Mouse (Mus musculus): ENCODE results near the gene Sphk2.

Sphk2 gene

GRCm38 (mm10) chr7:45717918-45718297 is at the start of gene Sphk2:
Sphk2 (minus strand) TSS chr7:45718002.
- in situ Hi-C loops (cut with MboI; ENCODE audit: low sequenced_read_pairs), result no loop called here

GRCm38 (mm10) chr7:45767500-45767899 is 49.7 kb upstream of the Sphk2 start:
- in situ Hi-C loops (cut with MboI; ENCODE audit: low sequenced_read_pairs), result no loop called here

GRCm38 (mm10) chr7:45766764-45767163 is 49.0 kb upstream of the Sphk2 start:
- in situ Hi-C loops (cut with MboI; ENCODE audit: low sequenced_read_pairs), result no loop called here

GRCm38 (mm10) chr7:45765995-45766394 is 48.2 kb upstream of the Sphk2 start:
- in situ Hi-C loops (cut with MboI; ENCODE audit: low sequenced_read_pairs), result no loop called here

DNA sequence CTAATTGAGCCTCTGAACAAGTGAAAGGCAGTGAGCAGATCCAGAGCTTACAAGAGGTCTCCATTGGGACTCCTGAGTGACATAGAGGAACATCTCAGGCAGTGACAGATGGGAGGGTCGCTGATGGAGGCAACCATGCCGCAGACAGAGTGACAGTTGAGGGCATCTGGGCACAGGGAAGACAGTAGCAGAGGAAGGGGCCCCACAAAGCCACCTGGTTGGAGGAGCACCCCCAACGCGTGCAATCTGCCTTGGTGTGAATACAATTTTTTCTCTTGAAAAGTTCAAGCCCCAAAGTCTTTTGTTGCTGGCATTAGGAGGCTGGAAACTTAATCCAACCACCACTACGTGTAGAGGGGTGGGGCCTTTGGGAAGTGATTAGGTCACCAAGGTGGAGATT is 42.3 kb upstream of the Sphk2 start:
- in situ Hi-C loops (cut with MboI; ENCODE audit: low sequenced_read_pairs), result no loop called here

DNA sequence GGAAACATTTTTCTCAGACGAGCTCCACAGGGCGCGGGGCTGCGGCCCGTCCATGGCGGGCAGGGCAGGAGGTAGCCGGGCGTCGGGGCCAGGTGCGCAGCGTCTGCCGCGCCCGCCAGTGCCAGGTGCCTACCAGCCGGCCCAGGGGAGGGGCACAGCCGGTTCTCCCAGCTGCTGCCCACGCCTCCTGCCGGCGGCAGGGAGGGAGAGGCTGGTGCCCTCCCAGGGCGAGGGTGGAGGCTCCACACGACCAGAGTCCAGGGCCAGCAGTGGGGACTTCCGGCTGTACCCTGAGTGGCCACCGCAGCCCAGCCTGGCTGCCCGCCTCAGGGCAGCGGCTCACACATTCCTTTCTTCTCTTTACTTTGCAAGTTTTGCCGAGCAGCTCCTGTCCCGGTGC is 41.6 kb upstream of the Sphk2 start:
- in situ Hi-C loops (cut with MboI; ENCODE audit: low sequenced_read_pairs), result no loop called here

GRCm38 (mm10) chr7:45755703-45756102 is 37.9 kb upstream of the Sphk2 start:
- in situ Hi-C loops (cut with MboI; ENCODE audit: low sequenced_read_pairs), result no loop called here

DNA sequence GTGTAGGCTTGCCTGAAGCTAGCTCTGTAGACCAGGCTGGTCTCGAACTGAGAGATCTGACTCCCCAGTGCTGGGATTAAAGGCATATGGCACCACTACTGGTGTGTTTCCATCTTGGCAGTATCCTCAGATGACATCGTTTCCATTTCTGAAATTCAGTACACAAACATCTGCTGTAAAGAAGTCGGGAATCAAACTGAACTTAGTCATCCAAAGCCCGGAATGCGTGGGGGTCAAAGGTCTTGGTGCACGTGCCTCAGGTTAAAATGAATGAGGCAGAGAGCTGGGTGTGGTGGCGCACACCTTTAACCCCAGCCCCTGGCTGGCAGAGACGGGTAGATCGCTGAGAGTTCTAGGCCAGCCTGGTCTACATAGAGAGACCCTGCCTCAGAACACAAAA is 32.4 kb upstream of the Sphk2 start:
- in situ Hi-C loops (cut with MboI; ENCODE audit: low sequenced_read_pairs), result no loop called here

- in situ Hi-C loops (cut with MboI; ENCODE audit: low sequenced_read_pairs), result loop anchor here (10.0 kb wide), 1 partner anchor 185 kb away; no protein-coding TSS in a partner anchor
Measured at GRCm38 (mm10) chr7:45749401-45749800, 31.6 kb upstream of the Sphk2 start.

GRCm38 (mm10) chr7:45748110-45748509 is 30.3 kb upstream of the Sphk2 start:
- in situ Hi-C loops (cut with MboI; ENCODE audit: low sequenced_read_pairs), result loop anchor here (10.0 kb wide), 1 partner anchor 187 kb away; no protein-coding TSS in a partner anchor

DNA sequence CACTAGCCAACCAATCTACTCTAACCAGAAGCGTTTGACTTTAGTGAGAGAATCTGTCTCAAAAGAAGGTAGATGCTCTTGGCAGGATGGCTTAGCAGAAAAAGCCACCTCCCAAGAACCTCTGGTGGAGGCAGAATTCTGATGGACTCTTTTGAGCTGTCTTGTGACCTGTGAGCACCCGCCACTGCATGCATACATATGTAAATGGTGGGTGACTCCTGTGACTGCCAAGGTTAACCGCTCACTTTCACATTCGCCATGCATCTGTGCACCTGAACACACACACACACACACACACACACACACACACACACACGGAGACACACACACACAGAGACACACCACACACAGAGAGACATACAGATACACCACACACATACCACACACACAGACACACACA is 29.6 kb upstream of the Sphk2 start:
- in situ Hi-C loops (cut with MboI; ENCODE audit: low sequenced_read_pairs), result loop anchor here (10.0 kb wide), 1 partner anchor 187 kb away; no protein-coding TSS in a partner anchor

- in situ Hi-C loops (cut with MboI; ENCODE audit: low sequenced_read_pairs), result loop anchor here (10.0 kb wide), 1 partner anchor 188 kb away; no protein-coding TSS in a partner anchor
Measured at GRCm38 (mm10) chr7:45746518-45746917, 28.7 kb upstream of the Sphk2 start.

- in situ Hi-C loops (cut with MboI; ENCODE audit: low sequenced_read_pairs), result loop anchor here (5.0 to 10.0 kb wide), 2 partner anchors 33 to 190 kb away; no protein-coding TSS in a partner anchor
Measured at GRCm38 (mm10) chr7:45744387-45744786, 26.6 kb upstream of the Sphk2 start.

DNA sequence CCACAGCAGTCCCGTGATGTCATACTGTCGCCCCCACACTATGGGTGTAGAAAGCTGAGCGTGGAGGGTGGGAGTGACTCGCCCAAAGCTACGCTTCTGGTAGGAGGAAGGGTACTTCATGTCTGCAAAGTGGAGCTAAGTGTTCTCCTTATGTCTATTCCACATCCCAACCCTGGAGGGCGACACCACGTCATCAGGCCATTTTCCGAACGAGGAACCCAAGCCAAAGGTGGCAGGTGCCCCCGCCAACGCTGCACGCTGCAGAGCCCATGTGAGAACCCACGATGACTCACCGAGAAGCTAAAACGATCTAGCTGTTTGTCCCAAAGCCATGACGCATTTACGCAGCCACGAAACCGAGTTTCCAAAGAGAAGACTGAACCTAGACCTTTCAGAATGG is 24.5 kb upstream of the Sphk2 start:
- in situ Hi-C loops (cut with MboI; ENCODE audit: low sequenced_read_pairs), result loop anchor here (5.0 to 10.0 kb wide), 2 partner anchors 35 to 192 kb away; no protein-coding TSS in a partner anchor

GRCm38 (mm10) chr7:45741777-45742176 is 24.0 kb upstream of the Sphk2 start:
- in situ Hi-C loops (cut with MboI; ENCODE audit: low sequenced_read_pairs), result loop anchor here (5.0 to 10.0 kb wide), 2 partner anchors 36 to 193 kb away; no protein-coding TSS in a partner anchor

DNA sequence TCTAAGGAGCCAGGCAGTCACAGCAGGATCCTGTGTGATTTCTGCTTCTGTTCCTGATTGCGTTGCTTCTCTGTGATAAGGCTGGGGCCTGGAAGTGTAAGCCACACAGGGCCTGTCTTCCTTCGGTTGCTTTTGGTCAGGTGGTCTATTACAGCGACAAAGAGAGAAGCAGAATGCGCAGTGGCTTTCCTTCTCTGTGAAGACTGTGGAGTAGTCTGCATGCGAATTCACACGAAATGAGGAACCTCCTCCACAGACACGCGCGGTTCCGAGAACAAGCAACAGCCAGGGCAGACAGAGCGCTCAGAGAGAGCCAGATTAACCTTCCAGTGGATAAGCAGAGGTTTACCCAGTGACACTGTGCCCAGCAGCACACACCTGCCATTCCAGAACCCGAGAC is 23.5 kb upstream of the Sphk2 start:
- in situ Hi-C loops (cut with MboI; ENCODE audit: low sequenced_read_pairs), result loop anchor here (5.0 to 10.0 kb wide), 2 partner anchors 36 to 193 kb away; no protein-coding TSS in a partner anchor

DNA sequence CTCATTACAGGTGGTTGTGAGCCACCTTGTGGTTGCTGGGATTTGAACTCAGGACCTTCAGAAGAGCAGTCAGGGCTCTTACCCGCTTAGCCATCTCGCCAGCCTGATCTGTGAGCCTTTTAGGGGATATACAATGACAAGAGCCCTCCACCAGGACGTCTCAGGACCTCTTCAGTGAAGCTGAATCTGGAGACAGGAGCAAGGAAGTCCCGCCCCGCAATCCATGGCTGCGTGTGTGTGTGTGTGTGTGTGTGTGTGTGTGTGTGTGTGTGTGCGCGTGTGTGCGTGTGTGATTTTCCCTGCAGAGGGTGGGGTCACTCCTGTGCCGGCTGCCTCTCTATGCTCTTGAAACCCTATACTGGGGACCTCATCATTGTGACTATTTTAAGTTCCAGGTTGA is 22.0 kb upstream of the Sphk2 start:
- in situ Hi-C loops (cut with MboI; ENCODE audit: low sequenced_read_pairs), result loop anchor here (5.0 to 10.0 kb wide), 2 partner anchors 37 to 195 kb away; no protein-coding TSS in a partner anchor

DNA sequence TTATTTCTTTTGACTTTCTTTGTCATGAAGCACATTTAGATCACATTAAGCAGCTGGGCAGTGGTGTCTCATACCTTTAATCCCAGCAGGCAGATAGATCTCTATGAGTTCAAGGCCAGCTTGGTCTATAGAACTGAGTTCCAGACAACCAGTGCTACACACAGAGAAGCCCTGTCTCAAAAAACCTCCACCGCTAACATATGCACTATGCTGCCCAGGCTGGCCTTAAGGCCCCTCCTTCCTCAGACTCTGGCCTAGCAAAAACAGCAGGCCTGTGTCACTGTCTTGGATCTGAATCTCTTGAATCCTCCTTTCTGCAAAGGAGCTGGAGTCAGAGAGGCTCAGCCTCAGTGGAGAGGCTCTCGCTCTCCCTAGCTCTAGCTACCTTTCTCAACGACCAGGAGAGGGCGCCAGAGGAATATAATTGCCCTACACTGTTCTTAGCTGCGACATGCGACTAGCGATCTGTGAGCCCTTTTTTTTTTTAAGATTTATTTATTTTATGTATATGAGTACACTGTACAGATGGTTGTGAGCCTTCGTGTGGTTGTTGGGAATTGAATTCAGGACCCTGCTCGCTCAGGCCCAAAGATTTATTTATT is 21.5 kb upstream of the Sphk2 start:
- in situ Hi-C loops (cut with MboI; ENCODE audit: low sequenced_read_pairs), result no loop called here

- in situ Hi-C loops (cut with MboI; ENCODE audit: low sequenced_read_pairs), result loop anchor here (5.0 kb wide), 1 partner anchor 69 kb away; no protein-coding TSS in a partner anchor
Measured at GRCm38 (mm10) chr7:45733477-45733876, 15.7 kb upstream of the Sphk2 start.

GRCm38 (mm10) chr7:45730727-45731431 is 13.1 kb upstream of the Sphk2 start:
- in situ Hi-C loops (cut with MboI; ENCODE audit: low sequenced_read_pairs), result loop anchor here (5.0 kb wide), 1 partner anchor 71 kb away; no protein-coding TSS in a partner anchor

DNA sequence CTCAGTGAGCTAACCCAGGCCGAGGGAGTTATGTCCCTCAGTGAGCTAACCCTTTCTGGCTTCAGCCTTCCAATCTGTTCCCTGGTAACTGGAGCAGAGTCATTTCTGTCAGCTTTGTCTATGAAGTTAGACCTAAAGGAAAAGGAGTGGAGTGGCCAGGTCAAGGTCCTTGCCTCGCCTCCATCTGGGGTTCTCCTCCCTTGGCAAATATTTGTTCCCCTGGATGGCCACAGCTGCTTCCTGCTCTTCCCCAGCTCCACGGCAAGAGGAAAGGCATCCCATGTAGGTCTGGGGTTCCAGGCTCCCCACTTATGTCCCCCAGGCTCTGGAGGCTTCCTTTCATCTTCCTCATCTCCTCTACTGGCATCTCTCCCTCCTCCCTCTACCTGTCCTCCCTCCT is 9.8 kb upstream of the Sphk2 start:
- in situ Hi-C loops (cut with MboI; ENCODE audit: low sequenced_read_pairs), result no loop called here

DNA sequence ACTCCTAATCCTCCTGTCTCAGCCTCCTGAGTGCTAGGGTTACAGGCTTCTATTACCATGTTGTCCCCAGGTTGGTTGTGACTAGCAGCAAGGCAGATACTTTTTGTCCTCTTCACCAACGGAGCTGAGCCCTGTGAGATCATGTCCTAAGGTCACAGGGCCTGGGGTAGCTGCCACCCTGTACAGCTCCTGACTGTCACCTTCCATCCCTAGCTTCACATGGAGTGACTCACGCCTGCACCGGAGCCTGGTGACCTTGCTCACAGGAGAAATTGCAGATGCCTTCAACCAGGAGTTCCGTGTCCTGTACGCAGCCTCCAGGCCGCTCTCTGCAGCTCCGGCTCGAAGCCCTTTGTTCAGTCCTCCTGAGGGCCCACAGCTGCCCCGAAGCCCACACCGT is 8.6 kb upstream of the Sphk2 start:
- in situ Hi-C loops (cut with MboI; ENCODE audit: low sequenced_read_pairs), result no loop called here
